ENCODE assay signal across 14 mouse cellular contexts in genomic region chr6:54655471-54656095, GRCm38 (mm10). TPM values are rescaled to one million over a fixed set of nuclear protein-coding genes. Genes with fewer than 3 reads are reported as not detected.
DNase-seq lines count a peak whose midpoint lies in the region; ATAC-seq and TF ChIP-seq lines count a peak whose summit lies in the region.
"Had no signal": no experiment of that assay in that cellular context is flagged by ENCODE, and none has a peak within 500 bp of the region (broad histone marks: within the 10 kb centered on the region; RNA-seq: fewer than 3 reads in every experiment).

No protein-coding gene starts in this region.

- H3K27ac ChIP-seq in heart, adult 2 months: peak overlapping the region; percentile 71
- no peak overlapping the region for H3K27ac ChIP-seq in heart, embryonic 11.5 days (ENCODE audit: low read depth, low read length)
- peak overlapping the region; percentile 81 for H3K27ac ChIP-seq in gastrocnemius, adult 2 months
- H3K27ac ChIP-seq: forebrain, embryonic 13.5 days; liver, embryonic 12.5 days had no signal

- H3K79me2 ChIP-seq in heart, adult 2 months (replicated peaks; ENCODE audit: control insufficient read depth, insufficient read depth, low read length): no peaks in the 10 kb centered on the region

- no peak overlapping the region for H3K9ac ChIP-seq in heart, adult 2 months (ENCODE audit: low read depth, low read length)
- no peak overlapping the region for H3K9ac ChIP-seq in heart, embryonic 11.5 days (ENCODE audit: low read depth, low read length)
- H3K9ac ChIP-seq: forebrain, embryonic 13.5 days; liver, embryonic 12.5 days had no signal

- H3K36me3 ChIP-seq in heart, adult 2 months (ENCODE audit: control insufficient read depth, insufficient read depth, low read length): no peaks in the 10 kb centered on the region
- H3K36me3 ChIP-seq in heart, embryonic 11.5 days (ENCODE audit: control insufficient read depth, insufficient read depth, low read length): no peaks in the 10 kb centered on the region
- H3K36me3 ChIP-seq: liver, embryonic 12.5 days had no signal

- DNase-seq in heart, adult 2 months: peak; percentile 26 to 38
- peak; percentile 87 for DNase-seq in NIH3T3 (ENCODE audit: low read depth)
- peak; percentile 28 for DNase-seq in gastrocnemius, adult 2 months
- peak; percentile 14 for DNase-seq in heart, postnatal 4 days
- DNase-seq in cerebellum, adult 18-20 months: no peak
- no peak for DNase-seq in right cerebral cortex, postnatal 36 days (ENCODE audit: low spot score in 2 of 2)
- DNase-seq: cerebellum, adult 11-12 months had no signal

- 0 out of 2 replicates have a peak overlapping the region, but pooled peaks have one; percentile 13 for H3K4me3 ChIP-seq in heart, adult 2 months
- H3K4me3 ChIP-seq in heart, embryonic 11.5 days (ENCODE audit: low read depth, low read length): no peak overlapping the region
- H3K4me3 ChIP-seq in gastrocnemius, adult 2 months: peak overlapping the region; percentile 27
- H3K4me3 ChIP-seq: forebrain, embryonic 13.5 days; liver, embryonic 12.5 days had no signal

- TF ChIP-seq CTCF in heart, adult 2 months (IDR thresholded peaks at IDR 0.05): no peak
- TF ChIP-seq CTCF in gastrocnemius, adult 2 months (IDR thresholded peaks at IDR 0.05): no peak

- WGBS in heart, adult 2 months: 46% methylated on average over 11 of the region's 11 CpGs
- WGBS in heart, embryonic 11.5 days (ENCODE audit: insufficient replicate concordance): 71% methylated on average over 11 of the region's 11 CpGs

- TF ChIP-seq EP300 in heart, adult 2 months (IDR thresholded peaks at IDR 0.05; ENCODE audit: insufficient read depth, low read depth, low read length): no peak

- H3K4me2 ChIP-seq in heart, embryonic 11.5 days: no peak overlapping the region
- H3K4me2 ChIP-seq: forebrain, embryonic 13.5 days; liver, embryonic 12.5 days; midbrain, embryonic 11.5 days had no signal

- 0 out of 2 replicates have a peak, but pooled peaks have one; percentile 42 for TF ChIP-seq POLR2A in heart, adult 2 months (IDR thresholded peaks at IDR 0.05; ENCODE audit: insufficient read depth, low read depth, low read length)

- ATAC-seq in heart, embryonic 11.5 days (replicated peaks; ENCODE audit: insufficient number of reproducible peaks, low FRiP score, low TSS enrichment): no peak
- ATAC-seq in CD4-positive, CD25-positive, alpha-beta regulatory T cell, adult 4 months: no peak
- ATAC-seq: activated CD4-positive, CD25-positive, alpha-beta regulatory T cell, adult 4 months; forebrain, embryonic 13.5 days; intestine, postnatal 0 days; liver, embryonic 12.5 days had no signal

- H3K27me3 ChIP-seq in heart, adult 2 months (ENCODE audit: control insufficient read depth, insufficient read depth, low read length): no peaks in the 10 kb centered on the region
- H3K27me3 ChIP-seq in heart, embryonic 11.5 days (ENCODE audit: control insufficient read depth, insufficient read depth, low read length): no peaks in the 10 kb centered on the region
- H3K27me3 ChIP-seq: forebrain, embryonic 13.5 days; liver, embryonic 12.5 days had no signal

- H3K4me1 ChIP-seq in heart, adult 2 months (ENCODE audit: control insufficient read depth, insufficient read depth, low read length): peaks cover 6% of the 10 kb centered on the region
- no peaks in the 10 kb centered on the region for H3K4me1 ChIP-seq in heart, embryonic 11.5 days (ENCODE audit: control insufficient read depth, insufficient read depth, low read length)
- H3K4me1 ChIP-seq: forebrain, embryonic 13.5 days; liver, embryonic 12.5 days had no signal

- H3K9me3 ChIP-seq in heart, embryonic 11.5 days (replicated peaks; ENCODE audit: control insufficient read depth, low read length): no peaks in the 10 kb centered on the region
- H3K9me3 ChIP-seq: forebrain, embryonic 13.5 days; liver, embryonic 12.5 days had no signal

- intact Hi-C loops in heart, adult 2 months (cut with DNase I): loop anchor here (2.0 kb wide), 1 partner anchor 25 kb away; the partner anchor contains the start of gene Mturn
- intact Hi-C loops in gastrocnemius, adult 2 months (cut with DNase I): no loop called here

RNA-seq across cellular contexts. Expression of gene Mturn, which starts 25.8 kb away (rescaled TPM):
- 10 to 100 TPM; 11.0 to 16.3 TPM for total RNA-seq in heart, adult 2 months (2021)
- polyA plus RNA-seq in heart, adult 2 months (2012; rRNA removed): 5.4 and 8.8 TPM in 2 replicates
- 3.7 and 4.4 TPM in 2 replicates for polyA plus RNA-seq in heart, embryonic 11.5 days (2014; fragmentation: Nextera tagmentation; extraction: Ambion mirVana)
- total RNA-seq in gastrocnemius, adult 2 months (2021): 1 to 10 TPM; 6.3 to 9.8 TPM
- total RNA-seq in heart, postnatal 4 days (2021): 1 to 10 TPM; 6.0 to 9.1 TPM
- 10 to 100 TPM; 22.2 to 26.3 TPM for polyA plus RNA-seq in CD4-positive, CD25-positive, alpha-beta regulatory T cell, adult 4 months (2017; shearing (Covaris generic))

RNA-seq across cellular contexts. Expression of gene Fkbp14, which starts 58.5 kb away (rescaled TPM):
- 10 to 100 TPM in 1 of 2 experiments, 1 to 10 TPM in 1; 7.6 to 10.7 TPM for total RNA-seq in heart, adult 2 months (2021)
- 5.4 and 12.3 TPM in 2 replicates for polyA plus RNA-seq in heart, adult 2 months (2012; rRNA removed)
- 23.5 and 34.3 TPM in 2 replicates for polyA plus RNA-seq in heart, embryonic 11.5 days (2014; fragmentation: Nextera tagmentation; extraction: Ambion mirVana)
- total RNA-seq in gastrocnemius, adult 2 months (2021): 1 to 10 TPM; 3.4 to 6.3 TPM
- total RNA-seq in heart, postnatal 4 days (2021): 10 to 100 TPM; 14.4 to 17.0 TPM
- not detected for polyA plus RNA-seq in CD4-positive, CD25-positive, alpha-beta regulatory T cell, adult 4 months (2017; shearing (Covaris generic))
- polyA plus RNA-seq: activated CD4-positive, CD25-positive, alpha-beta regulatory T cell, adult 4 months had no signal

Comparison
In these comparisons a context has a peak if more than half of its experiments do, and no peak if none do; other contexts are left out.
1. DNase-seq: peak in heart, adult 2 months (2 of 2), NIH3T3 (single experiment), gastrocnemius, adult 2 months (single experiment) and heart, postnatal 4 days (single experiment); none in cerebellum, adult 18-20 months (0 of 2) and right cerebral cortex, postnatal 36 days (0 of 2).